ENCODE assay signal across 25 mouse cellular contexts in the genomic region with DNA sequence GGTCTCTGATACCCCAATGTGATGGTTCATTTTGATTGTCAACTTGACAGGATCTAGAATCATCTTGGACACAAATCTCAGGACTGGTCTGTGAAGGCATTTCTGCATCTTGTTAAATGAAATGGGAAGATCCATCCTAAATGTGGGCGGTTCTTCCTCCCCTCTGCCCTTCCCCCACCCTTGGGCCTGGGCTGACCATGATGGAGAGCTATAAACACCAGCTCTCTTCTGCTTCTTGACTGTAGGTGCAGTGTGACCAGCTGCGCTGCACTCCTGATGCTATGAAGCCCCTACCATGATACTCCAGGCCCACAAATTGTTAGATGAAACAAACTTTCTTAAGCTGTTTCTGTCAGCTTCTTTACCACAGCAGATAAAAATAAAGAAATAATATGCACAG. TPM values are rescaled to one million over a fixed set of nuclear protein-coding genes. Genes with fewer than 3 reads are reported as not detected.
"Had no signal": no experiment of that assay in that cellular context is flagged by ENCODE, and none has a peak within 500 bp of the region (broad histone marks: within the 10 kb centered on the region; RNA-seq: fewer than 3 reads in every experiment).

No protein-coding gene starts in this region.

- ATAC-seq: midbrain, embryonic 13.5 days; midbrain, embryonic 15.5 days had no signal

- H3K36me3 ChIP-seq: midbrain, embryonic 10.5 days; midbrain, embryonic 13.5 days; midbrain, embryonic 15.5 days; neural tube, embryonic 12.5 days; neural tube, embryonic 15.5 days had no signal

- H3K4me3 ChIP-seq: midbrain, embryonic 10.5 days; midbrain, embryonic 13.5 days; midbrain, embryonic 15.5 days; myocyte; neural tube, embryonic 12.5 days; neural tube, embryonic 15.5 days had no signal

- H3K27ac ChIP-seq: midbrain, embryonic 10.5 days; midbrain, embryonic 13.5 days; midbrain, embryonic 15.5 days; neural tube, embryonic 12.5 days; neural tube, embryonic 15.5 days had no signal

- H3K4me2 ChIP-seq: lung, embryonic 14.5 days; midbrain, embryonic 13.5 days; midbrain, embryonic 15.5 days; neural tube, embryonic 12.5 days; neural tube, embryonic 15.5 days had no signal

- H3K9me3 ChIP-seq: midbrain, embryonic 10.5 days; midbrain, embryonic 13.5 days; midbrain, embryonic 15.5 days; neural tube, embryonic 12.5 days; neural tube, embryonic 15.5 days had no signal

- DNase-seq: lung, adult 18-20 months; lung, embryonic 14.5 days; lung, postnatal 10 days; lung, postnatal 4 days; retina, postnatal 1 day; right cerebral cortex, adult 18-20 months; right cerebral cortex, postnatal 25 days; right cerebral cortex, postnatal 4 days; spleen, adult 18-20 months; thymus, adult 18-20 months; thymus, postnatal 14 days; thymus, postnatal 36 days had no signal

- H3K9ac ChIP-seq: lung, embryonic 14.5 days; midbrain, embryonic 13.5 days; midbrain, embryonic 15.5 days; neural tube, embryonic 12.5 days; neural tube, embryonic 15.5 days had no signal

RNA-seq across cellular contexts. Expression of a gene that starts 32.3 kb away (rescaled TPM):
- total RNA-seq: megakaryocyte, adult 5-6 weeks had no signal
- polyA plus RNA-seq: lung, embryonic 16.5 days; myocyte; stomach, embryonic 14.5 days; stomach, embryonic 16.5 days had no signal

RNA-seq across cellular contexts. Expression of a gene that starts 51.2 kb away (rescaled TPM):
- total RNA-seq: megakaryocyte, adult 5-6 weeks; megakaryocyte-erythroid progenitor cell, adult 5-6 weeks had no signal
- polyA plus RNA-seq: lung, embryonic 14.5 days; small intestine, adult 2 months; stomach, embryonic 14.5 days; thymus, postnatal 0 days had no signal
